9 mouse cellular contexts compared by ENCODE assay signal in genomic region chrX:38454900-38455299, GRCm38 (mm10). TPM values are rescaled to one million over a fixed set of nuclear protein-coding genes. Genes with fewer than 3 reads are reported as not detected.
DNase-seq lines count a peak whose midpoint lies in the region; ATAC-seq and TF ChIP-seq lines count a peak whose summit lies in the region.
"Had no signal": no experiment of that assay in that cellular context is flagged by ENCODE, and none has a peak within 500 bp of the region (broad histone marks: within the 10 kb centered on the region; RNA-seq: fewer than 3 reads in every experiment).

No protein-coding gene starts in this region.

- H3K9ac ChIP-seq in limb, embryonic 15.5 days = no peak overlapping the region
- peak overlapping the region; percentile 81 for H3K9ac ChIP-seq in stomach, embryonic 16.5 days (ENCODE audit: low read length)

- no peaks in the 10 kb centered on the region for H3K27me3 ChIP-seq in megakaryocyte, embryonic 14.5 days (replicated peaks)
- H3K27me3 ChIP-seq in limb, embryonic 15.5 days = no peaks in the 10 kb centered on the region
- H3K27me3 ChIP-seq in stomach, embryonic 16.5 days (ENCODE audit: control insufficient read depth, insufficient read depth, low read length) = no peaks in the 10 kb centered on the region

- peak overlapping the region; percentile 40 for H3K4me2 ChIP-seq in limb, embryonic 15.5 days
- peak overlapping the region; percentile 55 for H3K4me2 ChIP-seq in stomach, embryonic 16.5 days (ENCODE audit: low read depth, low read length)

- DNase-seq in gastrocnemius, adult 2 months = no peak
- DNase-seq in gastrocnemius, postnatal 25 days = no peak
- DNase-seq in layer of hippocampus, adult 9-10 months (ENCODE audit: low spot score) = no peak
- DNase-seq in ovary, postnatal 36 days (ENCODE audit: low spot score) = no peak

- H3K9me3 ChIP-seq in megakaryocyte, embryonic 14.5 days = no peaks in the 10 kb centered on the region
- H3K9me3 ChIP-seq in limb, embryonic 15.5 days = no peaks in the 10 kb centered on the region
- H3K9me3 ChIP-seq in stomach, embryonic 16.5 days (replicated peaks; ENCODE audit: control insufficient read depth, low read length) = no peaks in the 10 kb centered on the region

- H3K27ac ChIP-seq in gastrocnemius, adult 2 months = peak overlapping the region; percentile 92
- H3K27ac ChIP-seq in limb, embryonic 15.5 days = no peak overlapping the region
- H3K27ac ChIP-seq in stomach, embryonic 16.5 days (ENCODE audit: low read length) = no peak overlapping the region

- peaks cover 12% of the 10 kb centered on the region; the same call in 1 of the 2 replicates for H3K4me1 ChIP-seq in megakaryocyte, embryonic 14.5 days
- no peaks in the 10 kb centered on the region for H3K4me1 ChIP-seq in limb, embryonic 15.5 days
- peaks cover 2% of the 10 kb centered on the region; the same call in 1 of the 2 replicates for H3K4me1 ChIP-seq in stomach, embryonic 16.5 days (ENCODE audit: control insufficient read depth, insufficient read depth, low read length)

- H3K36me3 ChIP-seq in megakaryocyte, embryonic 14.5 days (replicated peaks; ENCODE audit: low read length) = peaks cover 37% of the 10 kb centered on the region
- peaks cover 11% of the 10 kb centered on the region for H3K36me3 ChIP-seq in limb, embryonic 15.5 days
- peaks cover 3% of the 10 kb centered on the region; the same call in 1 of the 2 replicates for H3K36me3 ChIP-seq in stomach, embryonic 16.5 days (ENCODE audit: control insufficient read depth, insufficient read depth, low read length)

- H3K4me3 ChIP-seq in gastrocnemius, adult 2 months = peak overlapping the region; percentile 83
- peak overlapping the region; percentile 94 for H3K4me3 ChIP-seq in megakaryocyte, embryonic 14.5 days (replicated peaks)
- peak overlapping the region; percentile 54 for H3K4me3 ChIP-seq in limb, embryonic 15.5 days
- H3K4me3 ChIP-seq in stomach, embryonic 16.5 days (replicated peaks; ENCODE audit: low read length) = peak overlapping the region; percentile 63

- WGBS in limb, embryonic 15.5 days = 33% methylated on average over 2 of the region's 2 CpGs
- WGBS in stomach, embryonic 16.5 days = 7% methylated on average over 2 of the region's 2 CpGs

- TF ChIP-seq CTCF in gastrocnemius, adult 2 months (IDR thresholded peaks at IDR 0.05) = no peak

- no peak for ATAC-seq in megakaryocyte, adult 5-6 weeks (ENCODE audit: poor library complexity, severe bottlenecking)
- ATAC-seq in limb, embryonic 15.5 days (ENCODE audit: insufficient number of reproducible peaks, low FRiP score, low TSS enrichment, low read depth) = no peak
- ATAC-seq in stomach, embryonic 16.5 days (ENCODE audit: insufficient read depth, low FRiP score) = no peak
- ATAC-seq: inflammation-experienced regulatory T-cells, adult 6 months had no signal

- intact Hi-C loops in gastrocnemius, adult 2 months (cut with DNase I) = no loop called here

RNA-seq across cellular contexts. Expression of gene Lamp2, which starts 1.4 kb away (rescaled TPM):
- total RNA-seq in gastrocnemius, adult 2 months (2021) = 10 to 100 TPM; 63.3 to 74.6 TPM
- 10 to 100 TPM; 60.1 to 68.8 TPM for total RNA-seq in gastrocnemius, postnatal 25 days (2021)
- polyA plus RNA-seq in megakaryocyte, embryonic 14.5 days (2012; ENCODE audit: insufficient read depth, low replicate concordance) = 10.1 and 12.5 TPM in 2 replicates
- 464 and 491 TPM in 2 replicates for total RNA-seq in megakaryocyte, adult 5-6 weeks (2015)
- 317 and 338 TPM in 2 replicates for total RNA-seq in megakaryocyte, adult 5-6 weeks (2017)
- polyA plus RNA-seq in limb, embryonic 15.5 days (2015; fragmentation: Nextera tagmentation; extraction: Ambion mirVana) = 153 TPM in 2 replicates
- polyA plus RNA-seq in stomach, embryonic 16.5 days (2015; fragmentation: Nextera tagmentation; extraction: Ambion mirVana) = 182 and 184 TPM in 2 replicates

Comparison
In these comparisons a context has a peak if more than half of its experiments do, and no peak if none do; other contexts are left out.
1. RNA of gene Lamp2, which starts 1.4 kb away (total RNA-seq): 317 to 491 TPM in megakaryocyte, adult 5-6 weeks; 63.3 to 74.6 TPM in gastrocnemius, adult 2 months and 60.1 to 68.8 TPM in gastrocnemius, postnatal 25 days; every median in the first group is over 4 times any median in the second.
2. Peak in every context shown above with its lines, with median percentiles within 50 percentile points of each other: H3K4me3 ChIP-seq.